Mouse (Mus musculus): Measurements from ENCODE around the gene Lama5.
A peak's percentile ranks its signal among the peaks of the same experiment; 100 is the strongest.
"Not testable (repeated sequence)": the region's sequence is repeated elsewhere in the genome, so short reads cannot be mapped to it uniquely, and the experiment has no call there.

Lama5 gene

GRCm38 (mm10) chr2:180225762-180226378, at the start of gene Lama5:
TSS of gene Lama5 (minus strand) at chr2:180225859.
- no peak for DNase-seq (ENCODE audit: low read depth)

- DNase-seq (ENCODE audit: low read depth): no peak
Observed at GRCm38 (mm10) chr2:180274523-180274922, 48.9 kb upstream of the Lama5 start.

DNA sequence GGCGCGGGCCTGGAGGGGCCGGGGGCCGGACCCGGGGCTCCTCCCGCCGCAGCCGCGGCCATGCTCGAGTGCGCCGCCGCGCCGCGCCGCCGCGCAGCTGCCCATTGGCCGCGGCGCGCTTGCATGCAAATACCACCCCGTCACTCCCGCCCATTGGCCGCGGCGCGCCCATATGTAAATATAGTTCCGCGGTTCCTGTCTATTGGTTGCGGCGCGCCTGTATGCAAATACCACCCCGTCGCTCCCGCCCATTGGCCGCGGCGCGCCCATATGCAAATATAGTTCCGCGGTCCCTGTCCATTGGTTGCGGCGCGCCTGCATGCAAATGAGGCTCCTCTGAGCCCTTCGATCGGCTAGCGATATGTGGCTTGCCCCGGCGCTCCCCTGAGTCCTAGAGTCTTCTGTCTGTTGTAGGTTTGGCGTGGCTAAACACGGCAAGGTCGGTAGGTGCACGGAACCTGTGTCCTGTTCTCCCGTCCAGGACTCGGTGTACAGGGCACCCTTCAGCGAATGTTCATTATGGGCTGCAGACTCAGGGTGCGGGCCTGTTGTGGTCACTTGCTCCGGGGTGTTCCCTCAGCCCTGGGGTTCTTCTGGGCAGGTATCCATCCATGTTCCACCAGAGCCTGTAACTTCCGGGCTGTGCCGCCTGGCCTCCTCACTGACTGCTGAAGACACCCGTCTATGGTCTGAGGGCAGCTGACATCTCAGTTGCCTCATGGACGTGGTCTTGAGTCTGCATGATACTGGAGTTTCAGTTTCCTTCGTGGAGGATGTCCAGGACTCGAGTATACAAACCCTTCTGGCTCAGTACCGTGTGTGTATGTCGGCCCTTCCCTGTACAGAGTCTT, 48.0 kb upstream of the Lama5 start, which contains the start of gene Cables2:
Gene Cables2 (minus strand): TSS at position 103 of the 851 bp plus-strand sequence.
- peak; percentile 97 for DNase-seq (ENCODE audit: low read depth)

DNA sequence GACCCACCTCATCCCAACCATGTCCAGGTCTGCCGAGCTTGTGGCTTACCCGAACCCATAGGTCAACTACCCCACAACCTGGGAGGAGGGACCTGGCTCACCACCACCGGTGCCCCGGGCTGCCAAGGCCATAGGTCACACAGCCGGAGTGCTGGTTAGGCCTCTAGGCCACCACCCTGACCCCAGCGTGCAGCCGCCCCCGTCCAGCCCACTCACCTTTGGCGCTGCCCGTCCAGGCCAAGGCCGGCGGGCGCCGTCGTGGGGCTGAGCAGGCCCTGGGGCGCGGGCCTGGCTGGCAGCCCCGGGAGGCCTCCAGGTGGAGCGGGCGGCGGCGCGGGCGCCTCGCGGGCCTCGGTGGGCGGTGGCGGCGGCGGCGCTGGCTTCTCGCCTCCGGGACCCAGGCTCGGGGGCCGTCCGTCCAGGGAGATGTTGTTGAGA, 47.2 kb upstream of the Lama5 start:
- no peak for DNase-seq (ENCODE audit: low read depth)

GRCm38 (mm10) chr2:180271804-180272395, 46.2 kb upstream of the Lama5 start:
- no peak for DNase-seq (ENCODE audit: low read depth)

DNA sequence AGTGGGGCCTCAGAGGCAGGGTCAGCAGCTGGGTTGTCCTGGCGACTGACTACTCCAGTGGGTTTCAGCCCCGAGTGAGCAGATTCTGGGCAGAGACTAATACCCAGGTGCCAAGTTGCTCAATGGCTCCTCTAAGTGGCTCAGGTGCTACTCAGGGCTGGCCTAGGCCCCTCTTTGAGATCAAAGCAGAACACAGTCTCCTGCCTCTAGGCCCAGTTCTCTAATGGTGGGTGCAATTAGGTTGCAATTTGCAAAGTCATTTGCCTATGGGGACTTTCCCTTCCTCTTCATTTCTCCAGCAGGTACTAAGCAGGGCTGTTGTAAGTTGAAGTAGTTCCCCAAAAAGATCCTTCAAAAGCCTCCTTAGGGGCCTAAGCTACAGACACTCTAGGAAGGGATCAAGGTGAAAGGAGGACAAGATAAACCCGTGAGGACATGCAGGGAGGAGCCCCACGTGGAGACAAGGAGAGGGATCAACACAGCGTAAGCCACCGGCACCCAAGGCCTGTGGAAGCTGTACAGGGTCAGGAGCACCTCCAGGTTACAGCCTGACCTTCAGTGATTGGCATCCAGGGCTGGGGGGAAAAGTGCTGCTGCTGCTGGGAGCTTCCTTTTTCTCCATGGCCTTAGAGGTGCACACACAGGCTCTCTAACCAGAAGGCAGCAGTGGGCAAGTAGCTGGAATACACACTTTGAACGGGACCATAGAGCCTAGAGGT, 45.0 kb upstream of the Lama5 start:
- no peak for DNase-seq (ENCODE audit: low read depth)

DNA sequence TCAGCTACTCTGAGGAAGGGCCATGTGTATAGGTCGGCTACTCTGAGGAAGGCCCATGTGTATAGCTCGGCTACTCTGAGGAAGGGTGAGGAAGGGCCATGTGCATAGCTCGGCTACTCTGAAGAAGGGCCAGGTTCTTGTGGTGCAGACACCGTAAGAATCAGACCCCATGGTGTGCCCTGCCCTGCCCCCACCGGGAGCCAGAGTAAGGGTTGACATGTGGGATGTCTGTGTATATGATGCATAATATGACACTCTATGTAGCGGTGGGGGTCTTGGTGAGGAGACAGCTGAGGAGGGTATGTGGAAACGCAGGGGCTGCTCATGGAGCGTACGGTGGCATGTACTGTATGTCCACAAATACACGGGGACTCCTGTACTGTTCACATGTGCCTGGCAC, 43.7 kb upstream of the Lama5 start:
- no peak for DNase-seq (ENCODE audit: low read depth)

DNA sequence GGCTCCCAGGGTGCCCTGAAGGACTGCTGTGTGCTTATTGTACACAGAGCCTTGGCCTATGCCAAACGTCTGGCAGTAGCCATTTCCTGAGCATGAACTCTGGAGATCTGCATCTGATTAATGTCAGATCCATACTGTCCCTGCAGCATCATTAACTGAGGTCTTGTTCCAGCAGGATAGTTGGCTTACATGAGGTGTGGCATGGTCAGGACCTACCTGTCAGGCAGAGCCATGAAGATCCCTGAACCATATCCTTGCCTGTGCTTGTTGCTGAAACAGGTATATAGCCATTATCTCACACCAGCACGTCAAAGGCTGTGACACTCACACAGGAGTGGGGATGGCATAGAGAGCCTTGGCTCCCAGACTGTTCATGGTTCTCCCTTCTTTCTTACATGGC, 42.3 kb upstream of the Lama5 start:
- no peak for DNase-seq (ENCODE audit: low read depth)

- no peak for DNase-seq (ENCODE audit: low read depth)
Observed at GRCm38 (mm10) chr2:180262891-180263290, 37.2 kb upstream of the Lama5 start.

DNA sequence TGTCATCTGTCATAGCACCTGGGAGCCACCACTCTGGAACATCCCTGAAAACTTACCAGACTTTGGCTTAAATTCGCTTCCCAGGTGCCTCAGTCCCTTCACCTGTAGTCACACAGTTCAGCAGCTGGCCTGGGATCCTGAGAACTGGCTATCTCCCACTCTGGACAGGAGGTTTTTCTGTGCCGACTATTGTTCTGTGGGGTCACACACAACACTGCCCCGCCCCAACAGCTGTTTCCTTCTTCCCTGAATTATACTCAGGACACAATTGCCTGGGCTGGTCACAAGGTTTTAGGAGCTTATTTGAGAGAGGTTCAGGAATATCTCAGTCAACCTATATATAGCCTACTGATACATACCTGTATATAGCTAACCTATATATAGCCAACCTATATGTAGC, 36.8 kb upstream of the Lama5 start:
- DNase-seq (ENCODE audit: low read depth): no peak

- no peak for DNase-seq (ENCODE audit: low read depth)
Observed at GRCm38 (mm10) chr2:180261901-180262300, 36.2 kb upstream of the Lama5 start.

DNA sequence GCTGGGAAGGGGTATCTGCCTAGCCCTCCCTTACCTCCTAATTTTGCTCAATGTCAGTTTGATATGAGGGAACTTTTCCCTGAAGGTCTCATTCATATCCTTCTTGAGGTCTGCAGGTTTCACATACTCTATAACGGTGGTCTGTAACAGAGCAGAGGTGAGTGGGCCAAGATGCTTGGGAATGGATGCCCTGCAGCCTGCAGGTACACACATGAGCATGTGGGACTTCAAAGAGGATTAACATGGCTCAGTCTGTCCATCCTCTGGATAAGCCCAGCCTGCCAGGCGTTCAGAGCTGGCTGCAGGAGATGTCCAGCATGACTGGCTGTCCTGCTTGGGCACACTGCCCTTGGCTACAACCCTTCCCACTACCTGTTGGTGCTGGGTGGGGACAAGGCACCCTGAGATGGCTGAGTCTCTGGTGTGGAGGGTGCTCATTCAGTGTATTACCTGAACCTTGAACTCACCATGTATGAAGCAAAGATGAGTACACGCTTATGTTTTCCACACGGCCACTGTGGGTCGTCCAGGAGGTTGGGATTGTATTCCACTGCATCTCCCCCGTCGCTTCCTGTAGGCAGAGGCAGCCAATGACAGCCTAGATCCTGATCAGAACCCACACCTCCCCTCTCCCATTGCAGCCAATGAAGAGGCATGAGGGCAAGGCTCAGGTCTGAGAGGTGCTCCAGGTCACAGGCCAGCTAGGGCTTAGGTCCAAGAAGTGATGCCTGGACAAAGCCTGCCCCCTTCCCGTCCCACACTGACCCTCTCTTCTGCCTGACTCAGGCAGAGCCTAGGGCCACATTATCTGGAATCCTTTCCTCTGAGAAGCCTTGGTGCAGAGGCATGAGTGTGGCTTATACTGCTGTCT, 35.2 kb upstream of the Lama5 start:
- DNase-seq (ENCODE audit: low read depth): no peak

- DNase-seq (ENCODE audit: low read depth): not testable (repeated sequence)
Observed at GRCm38 (mm10) chr2:180259826-180260609, 34.4 kb upstream of the Lama5 start.

DNA sequence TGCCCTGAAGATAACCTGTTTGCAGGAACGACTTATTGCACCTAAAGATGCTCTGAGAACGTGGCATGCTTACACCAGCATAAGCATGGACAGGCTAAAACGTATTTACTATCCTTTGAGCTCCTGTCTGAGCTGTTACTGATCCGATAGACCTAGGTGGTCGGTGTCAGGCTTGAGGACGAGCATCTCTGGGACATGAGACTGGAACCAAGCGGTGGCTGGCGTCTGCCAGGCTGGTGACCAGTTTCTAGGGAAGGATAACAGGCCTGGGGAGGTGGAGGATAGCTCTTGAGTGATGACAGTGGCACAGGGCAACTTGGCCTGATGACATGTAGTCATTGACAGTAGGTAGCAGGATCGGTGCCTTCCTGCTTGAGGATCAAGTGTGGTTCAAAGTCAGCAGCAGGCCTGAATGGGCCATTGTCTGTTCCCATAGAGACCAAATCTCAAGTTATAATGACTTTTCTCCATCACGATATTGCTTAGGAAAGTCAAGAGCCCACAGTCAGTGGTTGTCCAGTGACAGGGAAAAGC, 33.4 kb upstream of the Lama5 start:
- DNase-seq (ENCODE audit: low read depth): not testable (repeated sequence)

DNA sequence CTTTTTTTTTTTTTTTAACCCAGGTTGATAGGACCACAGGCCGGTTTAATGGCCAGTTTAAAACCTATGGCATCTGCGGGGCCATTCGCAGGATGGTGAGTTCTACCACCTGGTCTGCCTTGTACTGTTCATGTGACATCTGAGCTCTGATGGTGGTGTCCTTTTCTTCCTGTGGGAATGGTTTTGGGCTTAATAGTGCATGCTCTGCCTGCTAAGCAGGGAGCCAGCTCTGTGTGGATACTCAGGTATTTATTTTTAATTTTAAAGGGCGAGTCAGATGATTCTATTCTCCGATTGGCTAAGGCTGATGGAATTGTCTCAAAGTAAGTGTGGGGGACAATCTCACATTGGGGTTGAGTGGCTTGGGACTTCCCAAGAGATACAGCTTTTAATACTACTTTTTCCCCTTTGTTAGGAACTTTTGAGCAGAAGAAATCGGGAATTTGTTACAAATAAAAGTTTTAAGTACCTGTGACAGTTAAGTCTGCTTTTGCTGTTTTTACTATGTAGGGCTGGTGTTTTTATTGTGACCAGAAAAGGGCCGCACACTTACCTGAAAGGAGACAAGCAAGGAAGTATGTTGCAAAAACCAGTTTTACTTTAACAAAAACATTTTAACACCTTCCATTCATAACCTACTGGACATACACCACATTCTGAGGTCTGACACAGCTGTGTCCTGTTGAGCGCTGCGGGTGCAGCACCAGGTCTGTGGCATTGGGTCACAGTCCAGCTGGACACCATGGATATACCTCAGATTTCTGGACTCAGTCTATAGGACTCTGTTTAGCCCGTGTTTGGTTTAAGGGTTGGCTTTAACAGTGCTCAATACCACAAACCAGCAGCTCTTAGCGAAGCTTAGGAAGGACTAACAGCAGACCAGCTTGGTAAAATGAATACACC, 32.6 kb upstream of the Lama5 start:
- DNase-seq (ENCODE audit: low read depth): no peak

GRCm38 (mm10) chr2:180257001-180257521, 31.4 kb upstream of the Lama5 start, which contains the start of gene Rps21:
TSS of gene Rps21 (plus strand) at chr2:180257377.
- peak; percentile 99 for DNase-seq (ENCODE audit: low read depth)

GRCm38 (mm10) chr2:180256296-180257000, 30.8 kb upstream of the Lama5 start:
- DNase-seq (ENCODE audit: low read depth): no peak

GRCm38 (mm10) chr2:180255701-180256100, 30.0 kb upstream of the Lama5 start:
- no peak for DNase-seq (ENCODE audit: low read depth)
